Mouse (Mus musculus) kidney, postnatal 25 days (tissue): Measurements from ENCODE around the gene Vsig10.
"Not testable (repeated sequence)": the region's sequence is repeated elsewhere in the genome, so short reads cannot be mapped to it uniquely, and the experiment has no call there.

Source experiments
- DNase-seq, 2 experiments: peaks; one replicate each; pipeline ENCODE4 v3.0.0; 2021; ENCODE audit warnings: mixed read lengths in 2 of 2

The Vsig10 gene

DNA sequence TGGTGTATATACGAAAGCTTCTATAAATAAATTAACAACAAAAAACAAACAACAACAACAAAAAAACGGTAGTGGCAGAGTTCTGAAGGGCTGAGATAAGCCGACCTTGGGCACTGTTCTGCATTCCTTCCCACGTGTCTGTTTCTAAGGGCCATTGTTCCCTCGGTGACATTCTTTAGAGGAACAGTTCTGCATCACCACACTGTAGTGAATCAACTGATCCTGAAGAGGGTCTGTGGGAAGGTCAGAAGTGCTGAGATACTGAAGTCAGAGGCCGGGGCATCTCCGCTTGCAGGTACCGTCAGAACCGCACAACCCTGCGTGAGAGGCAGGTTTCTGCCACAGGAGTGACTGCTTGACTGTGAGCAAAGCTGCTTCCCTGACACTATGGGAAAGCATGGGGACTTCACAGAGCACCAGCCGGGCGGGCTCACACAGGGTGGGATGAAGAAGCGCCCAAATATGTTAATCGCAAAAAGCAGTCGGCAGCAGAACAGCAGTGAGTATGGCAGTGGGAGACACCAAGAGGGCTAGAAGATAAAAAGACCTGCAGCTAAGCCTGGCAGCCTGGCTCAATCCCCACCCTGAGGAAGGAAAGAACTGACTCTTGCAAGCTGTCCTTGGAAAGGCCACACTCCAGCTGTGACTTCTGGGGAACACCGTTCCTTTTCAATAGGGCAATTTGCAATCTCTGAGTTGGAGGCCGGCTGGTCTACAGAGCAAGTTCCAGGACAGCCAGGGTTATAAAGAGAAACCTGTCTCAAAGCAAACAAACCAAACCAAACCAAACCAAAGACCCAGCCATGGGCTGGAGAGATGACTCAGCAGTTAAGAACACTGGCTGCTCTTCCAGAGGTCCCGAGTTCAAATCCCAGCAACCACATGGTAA is 14.9 kb upstream of the Vsig10 start:
- DNase-seq, result no peak

DNA sequence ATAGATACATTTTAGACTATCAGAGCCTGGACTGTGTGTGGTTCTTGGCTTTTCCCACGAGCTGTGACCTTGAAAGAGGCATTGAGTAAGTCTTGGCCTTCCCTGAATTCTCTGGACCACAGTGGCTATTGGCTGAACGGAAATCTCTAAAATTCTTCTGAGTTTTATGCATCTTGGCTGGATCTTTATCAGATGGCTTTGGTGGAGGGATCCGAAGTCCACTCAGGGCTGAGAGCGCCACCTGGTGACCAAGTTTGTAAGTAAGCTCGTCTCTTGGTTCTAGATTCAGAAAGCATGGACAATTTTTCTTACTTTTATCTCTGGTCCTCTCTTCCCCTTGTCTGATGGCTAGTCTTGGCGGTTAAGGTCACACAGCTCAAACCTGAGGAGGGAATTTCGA is 13.9 kb upstream of the Vsig10 start:
- peak; percentile 87 to 96 for DNase-seq

DNA sequence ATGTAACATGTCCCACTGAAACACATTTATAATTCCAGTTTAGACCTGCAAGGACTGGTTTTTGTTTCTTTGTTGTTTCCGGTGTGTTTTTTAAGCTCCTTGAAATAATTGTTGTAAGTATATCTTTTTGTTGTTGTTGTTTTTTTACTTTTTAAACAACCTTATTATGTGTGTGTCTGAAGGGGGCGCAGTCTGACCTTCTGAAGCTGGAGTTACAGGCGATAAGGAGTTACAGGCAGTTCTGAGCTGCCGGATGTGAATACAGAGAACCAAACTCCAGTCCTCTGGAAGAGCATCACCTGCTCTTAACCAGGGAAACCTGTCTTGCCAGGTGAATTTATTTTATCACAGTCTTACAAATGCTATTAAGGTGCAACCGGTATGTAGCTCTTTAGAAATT is 13.1 kb upstream of the Vsig10 start:
- DNase-seq, result no peak

DNA sequence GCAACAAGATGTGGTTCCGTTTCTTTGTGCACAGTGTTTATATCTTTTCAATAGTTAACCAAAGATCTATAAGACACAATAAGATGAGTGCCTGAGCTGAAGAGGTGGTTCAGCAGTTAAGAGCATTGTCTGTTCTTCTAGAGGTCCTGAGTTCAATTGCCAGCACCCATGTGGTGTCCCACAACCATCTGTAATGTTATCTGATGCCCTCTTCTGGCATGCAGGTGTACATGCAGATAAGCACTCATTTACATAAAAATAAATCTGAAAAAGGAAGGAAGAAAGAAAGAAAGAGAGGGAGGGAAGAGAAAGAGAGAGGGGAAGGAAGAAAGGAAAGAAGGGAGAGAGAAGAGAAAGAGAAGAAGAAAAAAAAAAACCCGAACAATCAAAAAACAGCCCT is 12.1 kb upstream of the Vsig10 start:
- DNase-seq, result no peak

DNA sequence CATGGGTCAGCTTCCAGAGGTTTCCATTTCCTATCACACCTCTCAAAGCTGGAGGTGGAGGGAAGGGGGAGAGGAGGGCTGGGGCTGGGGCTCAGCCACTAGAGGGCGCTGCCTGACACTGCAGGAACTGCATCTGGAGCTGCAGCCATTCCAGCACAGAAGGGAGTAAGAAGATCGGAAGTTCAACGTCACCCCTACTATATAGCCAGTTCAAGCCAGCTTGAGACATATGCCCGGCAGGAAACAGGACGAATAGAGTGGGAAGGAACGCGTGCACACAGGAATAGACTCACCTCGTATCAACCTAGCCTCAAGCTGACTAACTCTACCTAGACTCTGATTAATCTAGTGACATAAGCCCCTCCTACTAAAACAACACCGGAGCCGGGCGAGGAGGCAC is 11.2 kb upstream of the Vsig10 start:
- DNase-seq, result peak; percentile 88 to 91

DNA sequence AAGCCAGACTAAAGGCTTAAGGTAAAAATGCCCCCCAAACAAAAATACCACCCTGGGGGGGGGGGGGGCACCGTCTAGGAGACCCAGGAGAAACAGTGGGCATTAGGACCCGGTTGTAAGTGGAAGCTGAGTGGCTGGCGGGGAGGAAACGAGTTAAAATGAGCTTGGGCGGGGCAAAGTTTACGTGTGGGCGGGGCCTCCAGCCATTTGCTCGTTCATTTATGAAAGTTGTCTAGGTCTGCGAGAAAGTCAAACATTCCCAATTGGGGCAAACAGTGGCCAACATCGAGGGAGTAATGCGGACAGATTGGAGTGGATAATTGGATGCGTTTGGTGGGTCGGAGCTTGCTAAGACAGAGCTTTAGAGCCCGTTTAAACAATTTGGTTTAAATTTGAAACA is 5.5 kb upstream of the Vsig10 start:
- peak; percentile 78 to 82 for DNase-seq

DNA sequence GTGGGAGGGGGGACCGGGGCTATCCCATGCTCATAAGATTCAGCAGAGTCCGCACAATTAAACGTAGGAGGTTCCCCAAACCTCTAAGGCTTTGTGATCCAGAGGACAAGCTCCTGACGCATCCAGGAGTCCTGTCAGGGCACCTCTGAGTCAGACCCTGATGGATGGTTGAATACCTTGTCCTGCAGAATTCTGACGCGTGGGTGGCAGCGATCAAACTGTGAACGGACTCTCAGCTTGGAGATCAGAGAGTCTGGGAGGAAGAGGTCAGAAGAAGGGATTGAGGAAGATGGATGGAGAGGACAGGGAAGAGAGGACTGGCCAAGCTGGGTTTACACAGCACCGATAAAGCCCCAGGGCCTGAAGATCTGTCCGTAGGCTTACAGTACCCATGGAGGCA is 5.0 kb upstream of the Vsig10 start:
- DNase-seq, result no peak

DNA sequence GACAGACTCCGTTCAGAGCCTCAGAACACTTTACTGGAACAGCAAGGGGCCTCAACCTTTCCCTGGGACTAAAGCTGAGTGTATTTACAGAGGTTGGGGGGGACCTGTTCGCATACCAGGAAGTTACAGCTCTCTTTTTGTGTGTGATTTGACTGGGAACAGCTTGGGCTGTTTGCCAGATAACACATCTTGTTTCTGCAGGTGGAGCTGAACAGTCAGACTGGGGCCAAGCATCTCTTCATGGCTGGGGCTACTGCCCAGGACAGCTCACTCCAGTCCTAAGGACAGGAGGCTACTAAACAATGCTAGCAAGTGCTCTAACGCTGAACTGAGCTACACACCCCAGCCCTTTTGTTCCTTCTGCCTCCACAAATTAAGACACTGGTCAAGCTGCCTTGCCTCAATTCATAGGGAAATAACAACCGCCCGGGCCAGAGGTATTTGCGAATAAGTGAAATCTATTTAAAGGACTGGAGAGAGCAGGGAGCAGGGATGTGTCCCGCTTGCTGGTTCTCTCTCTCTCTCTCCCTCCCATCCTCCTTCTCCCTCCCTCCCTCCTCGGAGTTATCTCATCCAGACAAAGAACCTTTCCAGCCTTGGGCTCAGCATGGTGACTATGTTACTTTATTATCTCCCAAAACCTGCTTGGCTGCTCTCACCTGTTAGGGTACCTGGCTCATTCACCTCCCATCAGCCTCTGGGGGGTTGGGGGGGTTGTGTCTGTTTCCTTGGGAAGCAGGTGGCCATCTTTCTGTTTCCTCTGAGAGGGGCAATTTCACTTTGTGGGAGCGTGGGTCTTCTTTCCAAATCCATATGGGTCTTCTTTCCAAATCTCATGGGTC is 4.1 kb upstream of the Vsig10 start:
- no peak for DNase-seq

DNA sequence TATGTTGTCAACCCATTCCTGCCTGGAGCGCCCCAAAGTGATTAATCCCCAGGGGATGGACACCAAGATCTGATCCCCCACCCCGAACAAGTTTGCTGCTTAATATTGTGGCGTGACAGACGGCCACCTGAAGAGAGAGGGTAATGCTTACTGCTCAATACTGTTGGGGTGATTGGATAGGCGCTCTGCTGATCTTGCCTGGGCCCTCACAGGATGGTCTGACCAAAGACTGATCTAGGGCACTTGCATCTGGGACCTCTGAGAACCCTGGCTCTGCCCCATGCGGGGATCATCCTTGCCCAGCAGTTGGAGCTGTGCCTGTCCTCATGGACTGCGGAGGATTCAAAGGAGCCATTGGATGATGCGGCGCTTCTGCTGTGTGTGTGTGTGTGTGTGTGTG is 4.9 kb downstream of the Vsig10 start:
- DNase-seq, result no peak

DNA sequence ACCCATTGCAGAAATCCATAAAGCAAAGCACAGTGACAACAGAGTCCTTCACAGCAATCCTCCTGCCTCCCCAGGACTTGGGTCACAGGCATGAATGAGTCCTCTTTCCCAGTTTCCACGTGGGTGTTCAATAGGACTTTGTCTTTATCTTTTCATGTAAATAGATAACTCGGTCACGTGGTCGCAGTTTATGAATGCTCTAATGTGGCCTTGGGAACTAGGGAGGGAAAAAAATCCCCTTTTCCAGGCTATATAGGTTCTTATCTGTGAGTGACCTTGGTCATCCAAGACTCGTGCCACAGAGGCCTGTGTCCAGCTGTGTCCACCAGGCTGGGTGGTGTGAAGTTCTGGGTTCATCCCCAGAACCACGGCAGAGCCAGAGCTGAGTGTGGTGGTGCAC is 7.5 kb downstream of the Vsig10 start:
- no peak for DNase-seq

DNA sequence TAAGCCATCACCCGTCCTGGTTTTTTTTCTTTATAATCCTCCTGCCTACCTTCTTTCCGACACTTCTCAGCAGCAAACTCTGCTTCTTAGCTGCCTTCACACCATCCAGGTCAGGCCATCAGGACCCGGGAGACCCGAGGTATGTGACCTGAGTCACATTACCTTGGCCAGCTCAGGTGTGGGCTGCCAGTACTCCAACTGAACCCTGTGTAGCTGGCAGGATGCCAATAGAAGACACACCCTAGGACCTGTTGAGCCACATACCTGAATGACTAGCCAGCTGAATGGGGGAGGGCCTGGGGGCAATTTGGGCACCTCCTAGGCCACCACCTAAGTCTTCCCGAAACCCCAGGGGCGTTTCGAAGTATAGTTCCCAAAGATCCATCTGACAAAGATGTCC is 11.6 kb downstream of the Vsig10 start:
- DNase-seq, result peak in 1 of 2 experiments; percentile 59

DNA sequence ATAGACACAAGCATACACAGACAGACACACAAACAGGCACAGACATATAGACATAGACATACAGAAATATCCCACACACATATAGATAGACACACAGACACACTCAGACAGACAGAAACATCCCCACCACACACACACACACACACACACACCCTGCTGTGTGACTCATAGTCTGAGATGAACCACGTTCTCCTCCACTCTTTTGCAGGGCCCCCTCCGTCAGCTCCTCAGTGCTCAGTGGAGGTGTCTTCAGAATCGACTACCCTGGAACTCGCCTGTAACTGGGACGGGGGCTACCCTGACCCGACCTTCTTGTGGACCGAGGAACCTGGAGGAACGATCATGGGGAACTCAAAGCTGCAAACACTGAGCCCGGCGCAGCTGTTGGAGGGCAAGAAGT is 19.1 kb downstream of the Vsig10 start:
- no peak for DNase-seq

DNA sequence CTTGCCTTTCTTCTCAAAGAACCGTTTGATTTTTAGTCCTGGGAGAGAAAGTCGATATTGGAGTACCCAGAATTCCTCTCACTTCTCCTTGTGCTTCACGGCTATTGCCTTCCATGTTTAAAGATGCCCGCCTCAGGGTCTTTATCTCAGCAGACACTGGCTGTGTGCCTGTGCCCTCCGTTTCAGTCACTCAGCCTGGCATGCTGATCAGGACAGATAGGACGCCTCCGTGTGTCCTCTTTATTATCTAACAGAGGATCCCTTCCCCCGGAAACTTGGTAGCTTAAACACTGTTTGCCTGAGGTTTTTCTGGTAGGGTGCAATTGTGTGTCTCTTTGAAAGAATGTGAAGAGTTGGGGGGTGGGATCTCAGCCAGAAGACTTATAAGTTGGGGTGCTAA is 19.6 kb downstream of the Vsig10 start:
- DNase-seq, result no peak

DNA sequence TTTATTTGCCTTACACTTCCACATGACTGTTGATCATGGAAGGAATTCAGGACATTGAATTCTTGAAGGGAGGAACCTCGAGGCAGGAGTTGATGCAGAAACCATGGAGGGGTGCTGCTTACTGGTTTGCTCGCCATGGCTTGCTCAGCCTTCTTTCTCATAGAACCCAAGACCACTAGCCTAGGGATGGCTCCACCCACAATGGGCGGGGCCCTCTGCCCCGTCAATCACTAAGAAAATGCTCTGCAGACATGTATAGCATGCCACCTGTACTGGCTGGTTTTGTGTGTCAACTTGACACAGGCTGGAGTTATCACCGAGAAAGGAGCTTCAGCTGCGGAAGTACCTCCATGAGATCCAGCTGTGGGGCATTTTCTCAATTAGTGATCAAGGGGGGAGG is 21.2 kb downstream of the Vsig10 start:
- DNase-seq, result no peak

DNA sequence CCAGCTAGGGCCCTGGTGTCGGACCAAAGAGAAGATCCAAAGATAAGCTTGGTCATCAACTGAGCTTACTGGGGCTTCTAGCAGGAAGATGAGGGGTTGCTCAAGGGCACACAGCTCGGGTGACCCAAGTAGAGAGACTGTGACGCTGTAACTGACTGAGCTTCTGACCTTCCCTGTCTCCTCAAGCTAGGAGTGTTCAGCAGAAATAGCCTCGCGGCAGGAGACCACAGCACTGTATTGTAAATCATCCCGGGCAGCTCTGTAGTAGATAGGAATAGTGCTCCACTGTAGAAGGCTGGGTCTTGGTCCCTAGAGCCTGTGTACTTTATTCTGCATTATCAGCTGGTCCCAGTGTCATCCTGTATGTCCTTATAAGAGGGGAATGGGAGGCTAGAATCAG is 23.0 kb downstream of the Vsig10 start:
- DNase-seq, result no peak

DNA sequence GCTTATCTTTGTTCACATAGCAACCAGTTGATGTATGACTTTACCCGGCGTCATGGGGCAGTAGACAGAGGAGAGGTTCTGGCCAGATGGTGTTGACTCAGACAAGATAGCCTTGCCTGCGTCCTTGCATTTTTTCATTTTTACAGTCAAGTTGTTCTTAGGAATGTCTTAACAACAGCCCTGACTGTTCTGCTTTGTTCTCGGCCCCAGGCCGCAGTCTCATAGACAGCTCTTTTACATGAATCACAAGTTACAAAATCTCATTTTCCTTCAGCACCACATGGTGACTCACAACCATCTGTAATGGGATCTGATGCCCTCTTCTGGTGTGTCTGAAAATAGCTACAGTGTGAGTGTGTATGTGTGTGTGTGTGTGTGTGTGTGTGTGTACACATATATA is 25.6 kb downstream of the Vsig10 start:
- DNase-seq, result not testable (repeated sequence)

DNA sequence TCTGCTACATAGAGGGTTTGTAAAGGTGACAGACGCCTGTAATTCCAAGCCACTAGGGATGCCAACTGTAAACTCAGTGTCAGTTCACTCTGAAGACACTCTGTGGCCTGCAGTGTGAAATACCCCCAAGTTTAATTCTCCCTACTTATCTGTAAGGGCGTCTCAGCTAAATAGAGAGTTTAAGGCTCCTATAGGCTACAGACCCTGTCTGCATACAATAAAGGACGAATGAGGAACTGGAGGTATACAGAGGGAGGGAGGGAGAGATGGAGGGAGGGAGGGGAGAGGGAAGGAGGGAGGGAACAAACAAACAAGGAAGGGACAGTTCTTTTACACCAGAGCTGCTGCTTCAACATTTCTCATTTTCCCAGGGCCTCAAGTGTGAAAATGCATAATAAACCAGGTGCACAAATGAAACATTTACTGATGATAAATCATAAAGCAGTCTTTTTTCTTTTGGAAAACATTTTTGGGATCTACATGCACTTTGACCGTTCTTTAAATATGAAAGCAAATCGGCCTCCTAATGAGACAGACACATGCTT is 26.6 kb downstream of the Vsig10 start:
- DNase-seq, result no peak

DNA sequence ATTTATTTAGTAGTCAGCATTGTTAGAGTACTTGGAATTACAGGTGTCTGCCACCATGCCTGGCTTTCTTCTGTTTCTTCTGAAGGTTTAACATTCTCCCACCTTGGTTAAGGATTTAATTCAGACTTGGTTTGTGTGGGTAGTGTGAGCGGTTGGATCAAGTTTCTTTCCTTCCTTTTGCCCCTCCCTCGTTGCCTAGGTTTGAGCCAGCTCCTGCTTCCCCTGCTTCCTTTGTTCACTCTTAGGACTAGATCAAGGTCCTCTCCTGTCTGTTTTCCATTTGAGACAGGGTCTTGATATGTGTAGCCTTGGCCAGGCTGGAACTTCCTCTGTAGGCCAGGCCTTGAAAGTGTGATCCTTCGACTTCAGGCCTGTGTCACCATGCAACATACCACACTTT is 27.4 kb downstream of the Vsig10 start:
- no peak for DNase-seq

DNA sequence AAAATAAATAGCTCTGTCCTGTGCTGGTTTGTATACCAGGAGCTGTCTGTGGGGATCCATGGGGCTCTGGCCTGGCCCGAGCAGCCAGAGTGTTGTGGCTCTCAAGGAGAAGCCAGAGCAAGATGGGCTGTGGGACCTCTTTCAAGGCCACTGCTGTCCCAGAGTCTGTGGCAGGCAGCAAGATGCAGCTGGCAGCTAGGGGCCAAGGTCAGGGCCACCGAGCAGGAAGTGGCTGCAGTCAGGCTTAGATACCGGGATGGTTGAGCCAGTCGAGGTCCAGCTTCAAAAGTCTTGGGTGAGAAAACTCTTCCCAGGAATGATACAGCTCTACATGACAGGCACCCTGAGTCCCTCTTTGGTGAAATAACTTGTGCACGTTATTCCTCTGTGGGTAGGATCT is 28.1 kb downstream of the Vsig10 start:
- DNase-seq, result no peak

DNA sequence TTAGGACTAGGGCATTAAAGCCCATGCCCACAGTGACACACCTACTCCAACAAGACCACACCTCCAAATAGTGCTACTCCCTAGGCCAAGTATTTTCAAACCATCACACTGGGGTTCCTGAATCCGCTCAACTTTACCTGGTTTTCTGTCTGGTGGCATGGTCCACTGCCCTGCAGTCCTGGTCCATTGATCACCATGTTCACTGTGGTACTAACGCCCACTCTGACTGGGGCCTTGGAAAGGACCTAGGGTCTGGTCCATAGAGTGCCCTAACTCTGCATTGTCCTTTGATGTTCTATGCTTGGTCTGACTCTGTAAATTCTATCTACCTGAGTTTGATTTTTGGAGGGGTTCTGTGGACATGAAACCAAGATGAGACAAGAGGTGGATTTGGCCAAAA is 29.0 kb downstream of the Vsig10 start:
- no peak for DNase-seq

DNA sequence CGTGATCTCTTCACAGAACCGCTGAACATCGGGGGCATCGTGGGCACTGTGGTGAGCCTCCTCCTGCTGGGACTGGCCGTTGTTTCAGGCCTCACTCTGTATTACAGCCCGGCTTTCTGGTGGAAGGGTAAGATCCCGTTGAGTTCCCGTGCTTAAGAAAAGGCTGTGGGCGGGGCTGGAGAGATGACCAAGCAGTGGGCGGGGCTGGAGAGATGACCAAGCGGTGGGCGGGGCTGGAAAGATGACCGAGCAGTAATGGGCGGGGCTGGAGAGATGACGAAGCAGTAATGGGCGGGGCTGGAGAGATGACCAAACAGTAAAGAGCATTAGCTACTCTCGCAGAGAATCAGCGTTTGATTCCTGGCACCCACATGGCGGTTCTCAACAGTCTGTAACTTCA is 29.4 kb downstream of the Vsig10 start:
- peak; percentile 73 to 78 for DNase-seq

DNA sequence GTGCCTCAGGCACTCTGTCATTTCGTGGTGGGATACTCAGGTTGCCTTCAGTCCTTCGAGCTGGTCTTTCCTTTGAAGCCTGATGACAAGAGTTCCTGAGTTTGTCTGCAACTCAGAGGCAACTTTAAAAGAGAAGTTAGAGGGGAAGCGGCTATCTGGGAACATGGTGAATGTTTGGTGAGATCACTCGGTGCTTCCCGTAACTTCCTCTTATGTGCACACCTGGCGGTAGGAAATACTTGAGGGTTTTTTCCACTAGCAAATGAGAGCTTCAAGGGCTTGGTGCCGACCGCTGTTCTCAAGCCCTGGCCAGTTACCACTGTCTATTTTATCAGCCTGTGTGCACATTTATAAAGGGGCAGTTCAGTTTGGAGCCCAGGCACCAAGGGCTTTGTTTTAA is 35.2 kb downstream of the Vsig10 start:
- DNase-seq, result no peak

DNA sequence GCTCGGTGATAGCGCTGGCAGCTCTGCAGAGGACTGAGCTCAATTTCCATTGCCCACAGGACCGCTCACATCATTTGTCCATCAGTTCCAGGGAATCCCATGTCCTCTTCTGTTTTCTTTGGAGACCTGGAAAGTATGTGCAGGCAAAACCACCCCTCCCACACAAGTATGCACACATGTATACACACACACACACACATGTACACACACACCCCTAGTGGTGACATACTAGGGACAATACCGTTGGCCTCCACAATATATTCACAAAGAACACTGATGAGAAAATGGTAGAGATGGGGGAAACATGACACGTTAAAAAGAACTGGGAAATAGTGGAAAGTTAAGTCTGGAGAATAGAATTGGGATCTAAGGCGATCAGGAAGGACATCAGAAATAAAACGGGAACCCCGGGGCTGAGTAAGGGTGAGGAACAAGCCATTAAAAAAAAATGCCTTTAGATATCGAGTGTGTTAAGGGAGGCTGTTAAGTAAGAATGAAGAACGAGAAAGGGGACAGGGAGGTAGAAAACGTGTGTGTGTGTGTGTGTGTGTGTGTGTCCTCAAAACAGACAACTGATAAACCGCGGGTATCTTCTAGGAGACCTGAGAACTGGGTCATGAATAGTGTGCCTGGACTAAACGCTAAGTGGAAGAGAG is 36.9 kb downstream of the Vsig10 start:
- DNase-seq, result no peak
